Mouse (Mus musculus) brain, embryonic 18.5 days (tissue): ENCODE results near the gene Srp9.

Experiments used
- DNase-seq: peaks from one replicate; pipeline ENCODE4 v3.0.0-alpha.2; 2012; ENCODE audit warnings: low read depth, low spot score

Srp9 gene

DNA sequence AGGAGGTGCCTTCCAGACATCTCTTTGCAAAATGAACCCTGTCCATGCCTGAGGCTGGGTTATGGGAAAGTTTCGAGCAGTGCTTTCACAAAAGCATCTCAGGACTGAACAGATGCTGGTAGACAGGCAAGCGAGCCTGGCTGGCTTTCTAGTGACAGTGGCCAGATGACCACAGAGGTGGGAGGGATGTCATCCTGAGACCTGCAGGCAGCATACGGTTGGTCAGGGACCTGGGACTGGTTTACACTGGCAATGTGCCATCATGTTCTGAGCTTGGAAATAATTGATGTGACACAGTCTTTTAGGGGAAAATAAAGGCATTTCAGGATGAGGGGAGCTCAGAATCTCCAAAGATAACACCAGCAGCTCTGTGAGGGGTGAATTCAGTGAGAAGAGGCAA, 19.5 kb upstream of the Srp9 start:
- DNase-seq: no peak

DNA sequence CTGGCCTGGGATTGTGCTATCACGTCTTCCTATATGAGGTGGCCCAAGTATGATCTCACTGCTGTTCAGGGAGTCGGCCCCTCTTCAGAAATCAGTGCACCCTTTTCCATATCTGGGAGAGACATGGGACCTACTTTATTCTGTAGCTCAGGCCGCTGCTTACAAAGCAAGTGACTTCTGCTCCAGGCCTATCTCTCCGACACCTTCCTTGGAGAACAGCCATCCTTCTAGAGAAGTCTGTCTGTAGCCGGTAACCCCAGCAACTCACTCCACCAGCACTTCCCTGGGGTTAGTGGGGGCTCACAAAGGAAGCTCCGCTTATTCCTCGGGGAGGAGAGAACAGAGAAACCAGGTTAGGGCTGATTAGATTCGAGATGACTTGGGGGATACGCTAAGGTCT, 17.3 kb upstream of the Srp9 start:
- no peak for DNase-seq

DNA sequence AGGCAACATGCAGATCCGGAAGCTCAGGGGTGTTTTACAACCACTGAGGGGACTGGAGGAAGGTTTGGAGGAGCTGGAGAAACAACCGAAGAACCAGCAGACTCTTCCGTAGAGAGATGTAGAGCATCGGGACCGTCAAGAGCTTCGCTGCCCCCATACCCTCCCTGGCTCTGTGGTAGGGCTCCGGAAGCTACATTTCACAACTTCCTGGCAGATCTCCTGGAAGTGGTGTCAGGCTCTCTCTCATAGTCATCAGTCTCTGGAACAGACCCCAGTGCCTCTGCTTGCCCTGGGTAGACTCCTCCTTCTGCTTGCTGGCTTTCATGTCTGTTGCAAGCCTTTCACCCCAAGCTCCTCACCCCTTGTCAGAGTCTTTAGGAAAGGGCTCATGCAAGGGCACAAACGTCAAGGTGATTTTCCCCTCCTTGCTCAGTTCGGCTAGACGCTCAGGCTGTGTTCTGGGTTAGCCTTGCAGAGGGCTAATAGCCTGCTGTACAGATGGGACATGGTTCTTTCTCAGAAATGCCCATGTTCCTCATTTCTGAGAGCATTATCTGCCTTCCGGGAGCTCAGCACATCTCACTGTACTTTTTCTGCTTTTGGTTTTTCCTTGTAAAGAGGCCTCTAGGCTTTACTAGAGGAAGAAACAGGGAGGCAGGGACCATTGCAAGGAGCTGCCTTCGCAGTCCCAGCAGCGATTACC, 16.0 kb upstream of the Srp9 start:
- no peak for DNase-seq

DNA sequence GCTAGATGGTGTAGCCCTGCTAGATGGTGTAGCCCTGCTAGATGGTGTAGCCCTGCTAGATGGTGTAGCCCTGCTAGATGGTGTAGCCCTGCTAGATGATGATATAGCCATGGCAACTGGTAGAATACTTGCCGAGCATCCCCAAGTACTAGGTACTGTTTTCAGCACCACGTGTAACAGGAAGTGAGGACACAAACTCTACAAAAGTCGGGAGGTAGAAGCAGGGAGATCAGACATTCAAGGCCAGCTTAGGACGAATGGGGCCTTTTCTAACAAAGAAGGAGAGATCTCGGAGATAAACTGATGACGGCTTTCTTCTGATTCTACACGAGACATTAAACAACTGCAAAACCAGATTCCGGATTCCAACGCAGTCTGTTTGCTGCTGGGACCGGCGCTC, 14.4 kb upstream of the Srp9 start:
- DNase-seq: no peak

DNA sequence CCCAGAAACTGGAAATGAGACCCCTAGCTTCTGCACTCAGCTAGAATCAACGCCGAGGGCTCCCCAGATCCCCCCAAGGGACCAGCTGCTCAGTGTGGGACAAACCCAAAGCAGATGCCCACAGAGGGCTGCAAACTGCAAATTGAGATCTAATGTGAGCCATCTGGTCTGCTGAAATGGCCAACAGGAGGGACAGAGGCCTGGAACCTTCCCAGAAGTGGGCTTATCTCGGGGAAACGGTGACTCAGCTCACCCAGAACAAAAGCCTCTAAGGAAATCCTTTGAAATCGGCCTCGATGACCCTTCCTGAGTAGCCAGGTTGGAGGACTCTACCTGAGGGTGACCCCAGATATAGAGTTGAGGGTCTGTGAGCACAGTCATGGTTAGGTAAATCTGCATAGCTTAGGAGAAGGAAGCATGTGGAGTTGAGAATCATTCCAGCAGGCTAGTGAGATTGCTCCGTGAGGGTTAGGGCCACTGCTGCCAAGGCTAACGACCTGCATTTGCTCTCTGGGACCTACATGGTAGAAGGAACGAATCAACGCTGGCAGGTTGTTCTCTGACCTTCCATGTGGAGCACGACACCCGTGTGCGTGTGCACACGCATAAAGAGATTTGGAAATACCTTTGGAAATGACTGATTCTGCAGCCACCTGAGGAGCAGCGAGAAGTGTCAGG, 13.7 kb upstream of the Srp9 start:
- no peak for DNase-seq

DNA sequence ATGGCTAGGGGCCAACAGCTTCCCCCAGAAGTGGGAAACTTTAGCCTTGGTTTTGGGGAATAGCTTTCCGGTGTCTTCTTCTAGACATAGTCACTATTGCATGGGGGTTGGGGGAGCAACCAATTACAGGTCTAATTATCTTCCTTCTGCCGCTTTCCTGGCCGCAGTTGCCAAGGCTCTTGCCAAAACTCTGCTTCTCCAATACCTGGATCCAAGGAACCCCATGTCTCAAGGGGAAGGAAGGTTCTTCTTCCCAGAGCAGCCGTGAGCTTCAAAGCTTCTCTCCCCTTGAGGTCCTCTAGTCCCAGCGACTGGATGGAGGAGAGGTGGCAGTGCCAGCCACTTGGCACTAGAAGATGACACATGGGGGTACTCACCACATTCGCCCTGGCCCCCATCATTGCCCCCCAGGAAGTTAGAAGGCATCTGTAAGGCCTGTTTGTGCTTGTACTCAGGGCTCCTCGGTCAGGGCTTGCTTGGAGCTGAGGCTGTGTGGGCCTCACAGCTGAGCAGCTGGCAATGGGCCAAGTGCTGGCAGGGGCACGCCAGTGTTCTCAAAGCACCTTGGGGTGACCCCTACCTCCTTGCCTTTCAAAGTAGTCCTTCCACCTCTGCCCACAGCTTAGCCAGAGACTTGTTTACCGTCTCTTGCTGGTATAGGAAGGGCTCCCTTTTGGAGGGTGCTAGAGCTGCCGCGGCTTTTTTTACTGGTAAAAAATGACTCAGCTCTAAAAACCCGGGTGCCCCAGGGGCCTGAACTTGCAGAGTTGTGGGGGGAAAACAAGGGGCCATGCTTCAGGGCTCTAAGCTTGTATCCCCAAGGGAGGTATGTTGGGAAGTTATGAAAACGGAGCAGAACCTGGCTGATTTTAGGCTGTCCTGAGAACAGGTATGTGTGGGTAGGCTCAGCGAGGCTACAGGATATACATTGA, 12.9 kb upstream of the Srp9 start:
- DNase-seq: no peak

DNA sequence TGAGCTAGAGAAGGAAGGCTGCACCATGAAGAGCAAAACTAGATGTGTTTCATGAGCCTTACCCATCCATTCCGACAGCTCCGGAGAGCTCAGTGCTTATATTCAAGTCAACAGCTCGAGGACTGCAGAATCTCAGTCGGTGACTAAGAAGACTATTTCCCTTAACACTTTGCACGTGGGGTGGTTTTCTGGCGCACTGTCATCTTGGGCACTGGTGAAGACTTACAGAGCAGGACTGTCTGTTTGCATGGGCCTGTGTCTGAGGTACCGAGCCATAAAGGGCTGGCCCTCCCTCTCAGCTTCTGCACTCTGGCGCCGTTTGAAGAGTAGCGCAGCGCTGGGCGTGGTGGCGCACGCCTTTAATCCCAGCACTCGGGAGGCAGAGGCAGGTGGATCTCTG, 12.2 kb upstream of the Srp9 start:
- no peak for DNase-seq

DNA sequence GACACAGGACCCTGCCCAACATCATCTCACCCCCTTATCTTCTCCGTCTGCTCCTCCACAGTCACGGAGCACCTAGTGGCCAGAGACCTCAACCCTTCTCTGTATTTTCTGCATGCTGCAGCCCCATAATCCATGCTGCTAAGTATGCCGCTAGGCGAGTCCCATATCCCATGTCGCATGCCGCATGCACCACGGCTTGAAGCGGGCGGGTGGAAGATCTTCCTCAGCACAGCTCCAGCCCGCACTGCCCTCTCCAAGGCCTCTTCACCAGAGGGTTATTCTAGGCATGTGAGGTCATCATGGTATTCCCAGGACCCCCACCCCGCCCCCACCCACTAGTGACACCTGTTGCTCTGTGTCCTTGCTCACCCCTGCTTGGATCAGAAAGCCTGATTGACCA, 11.4 kb upstream of the Srp9 start:
- no peak for DNase-seq

DNA sequence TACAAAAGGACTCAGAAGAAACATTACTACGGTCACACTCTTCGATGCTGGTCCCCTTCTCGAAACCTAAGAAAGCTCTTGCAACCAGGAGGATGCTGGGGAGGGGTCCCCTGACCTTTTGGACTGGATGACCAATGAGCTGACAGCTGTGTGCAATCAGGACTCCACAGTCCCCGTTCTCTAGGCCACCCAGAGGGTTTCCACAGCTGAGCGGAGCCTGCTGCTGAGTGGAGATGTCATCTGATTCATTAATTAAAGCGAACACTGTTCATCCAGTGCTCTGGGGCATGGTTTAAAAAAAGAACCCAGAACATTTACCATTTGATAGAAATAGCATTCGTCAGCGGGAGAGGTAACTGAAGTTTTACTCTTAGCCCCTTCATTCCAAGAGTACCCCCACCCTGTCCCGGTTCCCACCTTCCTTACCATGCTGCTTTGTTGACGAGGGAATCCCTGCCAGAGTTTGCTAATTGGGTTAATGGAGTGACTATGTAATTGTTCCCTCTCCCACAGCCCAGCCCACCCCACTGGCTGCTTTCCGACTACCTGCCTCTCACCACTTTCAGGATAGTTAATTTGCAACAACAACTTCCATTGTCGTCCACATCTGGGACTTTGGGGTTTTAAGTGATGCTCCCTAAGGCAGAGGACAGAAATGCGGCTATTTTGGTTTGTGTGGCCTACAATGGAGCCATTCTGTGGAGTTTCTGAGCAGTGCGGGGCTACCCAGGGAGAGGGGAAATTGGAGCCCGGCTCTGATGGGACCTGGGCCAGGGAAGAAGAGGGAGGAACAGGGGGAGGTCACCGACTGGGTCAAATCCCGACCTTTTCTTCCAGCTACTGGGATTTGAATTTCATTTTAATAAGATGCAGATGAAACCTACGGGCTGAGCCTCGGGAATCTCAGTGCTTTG, 10.7 kb upstream of the Srp9 start:
- DNase-seq: no peak

DNA sequence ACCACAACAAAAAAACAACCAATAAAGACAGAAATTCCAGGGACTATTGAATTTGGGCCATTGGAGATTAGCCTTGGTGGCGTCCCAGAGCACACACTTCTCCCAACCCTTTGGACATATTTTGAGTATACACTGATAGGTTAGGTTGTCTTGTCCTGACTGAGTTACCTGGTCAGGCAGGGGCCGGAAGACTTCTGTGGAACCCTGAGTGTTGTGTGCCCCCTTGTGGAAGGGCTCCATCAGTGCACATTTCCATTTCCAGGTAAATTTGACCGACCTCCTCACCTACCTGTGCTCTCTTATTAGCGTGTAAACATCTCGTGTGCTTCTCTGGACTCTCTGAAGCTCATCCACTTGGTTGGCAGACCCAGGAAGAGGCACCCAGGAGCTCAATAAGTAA, 9.3 kb upstream of the Srp9 start:
- no peak for DNase-seq

DNA sequence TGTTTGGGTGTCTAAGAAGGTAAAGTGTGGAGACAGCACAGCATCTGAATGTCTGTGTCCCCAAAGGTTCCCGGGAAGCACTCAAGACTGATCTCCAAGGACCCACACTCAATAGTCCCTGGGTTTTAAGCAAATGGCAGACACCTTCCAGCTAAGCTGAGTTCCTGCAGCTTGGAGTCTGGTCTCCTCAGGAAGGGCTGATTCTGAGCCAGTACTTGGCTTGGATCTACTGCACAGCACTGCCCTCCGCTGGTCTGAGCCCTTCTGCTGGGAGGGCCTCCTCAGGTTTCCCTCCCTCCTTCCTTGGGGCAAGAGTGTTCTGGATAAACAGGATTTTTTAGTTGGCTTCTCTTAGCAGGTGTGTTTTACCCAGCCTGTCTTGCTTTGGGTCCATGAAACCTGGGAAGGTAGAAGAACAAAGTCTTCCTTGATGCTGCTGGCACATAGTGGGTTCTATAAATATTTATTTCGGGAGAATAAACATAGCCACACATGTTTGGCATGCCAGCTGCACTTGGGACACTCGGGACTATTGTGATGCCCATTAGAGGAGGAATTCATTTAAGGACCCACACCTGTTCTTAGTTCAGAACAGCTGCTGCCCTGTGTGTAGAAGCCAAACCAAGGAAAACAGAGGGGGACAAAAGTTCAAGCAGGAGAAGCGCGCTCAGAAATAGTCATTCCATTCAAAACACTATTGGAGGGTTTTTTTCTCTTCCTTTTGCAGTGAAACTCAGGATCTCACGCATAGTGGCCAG, 8.7 kb upstream of the Srp9 start:
- no peak for DNase-seq

DNA sequence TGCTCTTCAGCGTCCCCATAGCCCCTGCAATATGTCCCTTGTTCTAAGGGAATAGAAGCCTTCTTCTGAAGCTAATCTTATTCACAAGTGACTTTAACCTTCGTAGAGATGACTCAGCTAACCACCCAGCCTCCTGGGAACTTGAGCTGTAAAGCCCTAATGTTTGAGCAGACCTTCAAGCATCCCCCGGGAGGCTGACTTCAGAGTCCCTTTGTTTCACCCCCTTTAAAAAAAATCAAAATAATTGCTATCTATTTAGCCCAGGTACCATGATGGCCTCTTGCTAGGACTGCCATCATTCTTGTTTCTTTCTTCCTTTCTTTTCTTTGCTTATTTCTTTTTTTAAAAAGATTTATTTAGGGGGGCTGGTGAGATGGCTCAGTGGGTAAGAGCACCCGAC, 2.1 kb upstream of the Srp9 start:
- DNase-seq: no peak

DNA sequence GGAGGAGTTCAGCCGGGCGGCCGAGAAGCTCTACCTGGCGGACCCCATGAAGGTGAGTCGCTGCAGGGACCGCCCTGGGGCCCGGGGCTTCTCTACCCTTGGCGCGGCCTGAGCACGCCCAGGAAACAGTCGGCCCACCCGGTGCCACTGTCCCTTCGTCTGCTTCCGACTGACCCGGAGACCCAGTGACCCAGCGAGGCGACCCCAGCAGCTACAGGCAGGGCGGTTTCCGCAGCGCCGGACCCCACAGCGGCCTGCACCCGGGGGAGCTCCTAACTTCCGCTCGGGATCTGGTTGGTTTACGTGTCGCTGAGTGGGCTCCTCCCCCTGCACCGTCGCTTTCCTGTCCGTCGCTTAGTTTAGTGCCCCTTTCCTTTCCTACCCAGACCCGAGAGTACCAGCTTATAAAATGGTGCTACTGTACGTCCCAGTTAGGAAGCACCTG, 409 bp downstream of the Srp9 start:
- DNase-seq: peak; percentile 79

DNA sequence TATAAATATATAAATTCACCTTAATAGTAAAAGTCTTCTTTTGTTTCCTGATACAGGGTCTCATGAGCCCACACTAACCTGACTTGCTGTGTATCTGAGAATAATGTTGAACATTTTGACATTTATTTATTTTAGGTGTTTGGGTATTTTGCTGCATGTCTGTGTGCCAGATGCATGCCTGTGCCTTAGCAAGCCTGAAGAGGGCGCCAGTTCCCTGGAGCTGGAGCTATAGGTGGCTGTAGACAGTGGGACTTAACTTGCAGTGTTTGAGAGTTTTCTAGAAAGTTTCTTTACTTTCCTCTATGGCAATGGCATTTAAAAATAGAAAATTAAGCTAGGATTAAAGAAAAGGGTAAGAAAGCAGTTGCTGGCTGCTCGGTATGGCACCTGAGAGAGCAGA, 6.3 kb downstream of the Srp9 start:
- DNase-seq: no peak

DNA sequence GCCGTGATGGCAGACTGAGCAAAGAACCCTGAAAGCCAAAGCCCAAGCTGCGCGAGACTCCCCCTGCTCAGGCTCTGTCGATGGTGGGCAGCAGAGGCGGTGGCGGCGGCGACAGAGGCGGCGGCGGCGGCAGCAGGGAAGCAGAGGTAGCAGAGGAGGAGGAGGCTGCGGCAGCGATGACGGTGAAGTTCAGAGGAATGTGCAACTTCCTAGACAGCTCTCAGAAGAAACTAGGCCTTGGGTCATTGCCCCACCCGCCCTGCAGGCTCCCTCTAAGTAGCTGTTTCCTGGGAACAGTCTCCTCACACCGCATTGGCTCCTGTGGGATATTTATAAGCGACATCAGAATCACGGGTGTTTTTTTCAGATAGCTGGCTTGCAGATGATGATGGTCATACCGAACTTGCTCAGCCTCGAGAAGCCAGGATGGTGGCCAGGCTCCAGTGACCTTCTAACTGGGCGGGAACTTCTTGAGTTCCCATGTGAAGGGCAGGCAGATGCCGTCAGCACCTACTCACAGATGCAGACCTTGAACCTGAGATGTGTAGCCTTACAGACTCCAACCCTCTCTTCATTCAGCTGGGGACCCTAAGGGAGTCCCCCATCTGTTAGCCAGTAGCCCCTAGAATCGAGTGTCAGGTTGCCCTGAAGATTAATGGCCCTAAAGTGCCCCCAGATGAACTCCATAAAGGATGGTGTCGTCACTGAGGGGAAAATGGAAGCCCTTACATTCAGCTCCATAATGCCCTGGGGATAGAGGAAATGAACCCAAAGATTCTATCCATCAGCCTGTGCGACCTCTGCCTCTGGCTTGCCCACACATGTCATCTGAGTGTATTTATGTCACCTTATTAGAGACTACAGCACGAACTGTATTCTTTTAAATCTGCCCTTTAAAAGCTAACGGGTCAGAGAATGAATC, 12.9 kb downstream of the Srp9 start:
- no peak for DNase-seq

DNA sequence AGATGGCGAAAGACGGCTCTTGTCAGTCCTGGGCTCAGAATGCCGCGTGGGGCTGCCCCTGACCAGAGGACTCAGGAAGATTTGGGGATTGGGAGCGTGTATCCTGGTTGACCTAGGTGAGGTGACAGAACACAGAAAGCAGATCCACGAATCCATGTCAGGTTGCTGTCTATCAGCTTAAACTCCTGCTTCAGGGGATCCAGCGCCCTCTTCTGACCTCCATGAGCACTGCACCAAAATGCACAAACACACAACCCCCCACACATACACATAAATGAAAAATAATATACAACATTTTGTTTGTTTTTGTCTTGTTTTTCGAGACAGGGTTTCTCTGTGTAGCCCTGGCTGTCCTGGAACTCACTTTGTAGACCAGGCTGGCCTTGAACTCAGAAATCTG, 13.6 kb downstream of the Srp9 start:
- DNase-seq: no peak

DNA sequence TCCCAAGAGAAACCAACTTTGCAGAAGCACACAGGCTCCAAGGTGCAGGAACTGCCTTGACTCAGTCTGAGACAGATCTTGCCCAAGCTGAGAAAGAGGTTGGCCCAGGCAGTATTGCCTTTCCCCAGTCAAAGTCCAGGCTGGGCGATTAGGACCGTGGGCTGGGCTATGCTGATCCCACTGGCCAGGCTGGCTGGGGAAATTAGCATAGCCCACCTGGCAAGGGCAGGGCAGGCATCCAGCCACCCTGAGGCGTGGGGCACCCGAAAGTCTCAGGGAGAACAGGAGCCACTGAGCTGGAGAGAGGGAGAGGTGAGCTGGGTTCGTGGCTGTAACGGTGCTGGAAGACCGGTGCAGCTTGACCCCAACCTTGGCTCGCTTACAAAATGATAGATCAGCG, 15.4 kb downstream of the Srp9 start:
- no peak for DNase-seq

DNA sequence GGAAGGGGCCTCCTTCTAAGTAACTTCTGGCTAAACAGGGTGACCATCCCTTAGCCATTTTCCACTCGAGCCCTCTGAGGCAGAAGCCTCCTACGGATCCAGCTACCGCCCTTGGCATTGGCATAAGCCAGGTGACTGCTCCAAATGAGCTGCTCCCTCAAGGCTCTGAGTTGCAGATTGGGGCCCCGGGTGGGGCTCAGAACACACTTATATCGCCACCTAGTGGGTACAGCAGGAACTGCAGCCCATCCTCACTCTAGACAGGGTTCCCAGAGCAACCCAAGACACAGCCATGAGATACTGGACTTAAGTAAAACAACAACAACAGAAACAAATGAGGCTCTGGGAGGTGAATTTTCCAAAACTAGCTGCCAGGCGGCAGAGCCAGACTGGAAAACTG, 15.8 kb downstream of the Srp9 start:
- DNase-seq: no peak

DNA sequence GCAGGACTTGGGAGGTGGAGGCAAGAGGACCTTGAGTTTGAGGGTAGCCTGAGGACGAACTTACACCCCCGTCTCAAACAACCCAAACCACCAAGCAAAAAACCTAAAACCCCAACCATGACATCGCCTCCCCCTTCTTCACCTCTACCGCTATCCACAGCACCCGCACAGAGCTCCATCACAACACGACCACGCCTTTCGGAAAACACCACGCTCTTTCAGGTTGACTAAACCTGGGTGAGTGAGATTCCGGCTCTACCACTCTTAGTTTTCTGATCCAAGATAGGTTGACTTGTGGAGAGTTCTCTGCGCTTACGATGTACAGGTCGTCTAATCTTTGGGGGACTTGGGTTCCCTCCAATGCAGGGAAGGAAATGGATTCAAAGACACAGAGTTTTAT, 18.2 kb downstream of the Srp9 start:
- no peak for DNase-seq

DNA sequence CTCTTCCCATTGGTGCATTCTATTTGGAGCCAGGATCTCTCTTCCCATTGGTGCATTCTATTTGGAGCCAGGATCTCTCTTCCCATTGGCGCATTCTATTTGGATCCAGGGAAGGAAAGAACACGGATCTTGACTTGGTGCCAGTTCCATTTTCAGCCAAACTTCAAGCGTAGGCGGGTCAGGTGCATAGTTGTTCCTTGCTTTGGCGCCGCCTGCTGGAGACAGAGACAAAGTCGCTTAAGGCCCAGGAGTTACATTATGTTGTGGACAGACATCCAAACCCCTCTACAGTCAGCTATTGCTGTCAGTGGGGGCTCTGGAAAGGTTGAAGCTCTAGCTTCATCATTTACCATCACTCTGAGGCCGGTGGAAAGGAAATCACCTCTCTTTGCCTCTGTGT, 18.8 kb downstream of the Srp9 start:
- no peak for DNase-seq
